Mouse (Mus musculus) MEL (cell line): Measurements from ENCODE around the gene Cep112. TPM values are rescaled to one million over a fixed set of nuclear protein-coding genes. Genes with fewer than 3 reads are reported as not detected.

Source experiments
- DNase-seq: peaks from one replicate; pipeline ENCODE4 v3.0.0; 2011; ENCODE audit warnings: low read depth, low spot score
- H3K27ac ChIP-seq: 2 replicates; pipeline ENCODE4 v1.5.1; 2012; ENCODE audit warnings: low read depth, mild to moderate bottlenecking, control low read depth, low read length, moderate library complexity; ENCODE audit not compliant: control insufficient read depth
- H3K27me3 ChIP-seq, 2 experiments: fragments of 150-350 bp in 1 of 2; sonication (generic) in 1 of 2; 2 replicates each; pipeline ENCODE4 v1.6.1; 2012; ENCODE audit warnings: low read length in 2 of 2, mild to moderate bottlenecking in 2 of 2, improper control_type of control experiment in 1 of 2, moderate library complexity in 1 of 2; ENCODE audit not compliant: insufficient read depth in 2 of 2, control insufficient read depth in 1 of 2
- H3K36me3 ChIP-seq, 2 experiments: 2 replicates each; pipeline ENCODE4 v1.6.1; 2012 to 2014; ENCODE audit warnings: low read length in 2 of 2, improper control_type of control experiment in 1 of 2, inconsistent platforms in 1 of 2, mild to moderate bottlenecking in 1 of 2; ENCODE audit not compliant: insufficient read depth in 2 of 2, control insufficient read depth in 1 of 2
- H3K4me1 ChIP-seq, 2 experiments: fragments of 150-350 bp in 1 of 2; sonication (generic) in 1 of 2; 2 replicates each; pipeline ENCODE4 v1.6.1; 2012; ENCODE audit warnings: low read length in 2 of 2, improper control_type of control experiment in 1 of 2, mild to moderate bottlenecking in 1 of 2; ENCODE audit not compliant: insufficient read depth in 2 of 2, control insufficient read depth in 1 of 2
- H3K4me3 ChIP-seq, 2 experiments: fragments of 150-350 bp in 1 of 2; sonication (generic) in 1 of 2; 2 replicates each; pipeline ENCODE4 v1.5.1; 2012; ENCODE audit warnings: low read depth in 2 of 2, low read length in 2 of 2, mild to moderate bottlenecking in 2 of 2, moderate library complexity in 2 of 2, control low read depth in 1 of 2, improper control_type of control experiment in 1 of 2; ENCODE audit not compliant: control insufficient read depth in 1 of 2, insufficient read depth in 1 of 2
- H3K79me2 ChIP-seq: 2 replicates; pipeline ENCODE4 v1.6.1; 2012; ENCODE audit warnings: mild to moderate bottlenecking, low read length, moderate library complexity; ENCODE audit not compliant: control insufficient read depth, poor library complexity, insufficient read depth
- H3K9ac ChIP-seq: 2 replicates; pipeline ENCODE4 v1.6.1; 2012; ENCODE audit warnings: low read depth, mild to moderate bottlenecking, control low read depth, low read length, moderate library complexity; ENCODE audit not compliant: control insufficient read depth, poor library complexity, severe bottlenecking
- H3K9me3 ChIP-seq: fragments of 150-350 bp; sonication (generic); replicated peaks from 2 replicates; pipeline ENCODE4 v1.6.1; 2012; ENCODE audit warnings: mild to moderate bottlenecking, low read length, improper control_type of control experiment, moderate library complexity; ENCODE audit not compliant: insufficient read depth
- BHLHE40 ChIP-seq: IDR thresholded peaks from 2 replicates; pipeline ENCODE4 v1.6.1; 2012; ENCODE audit warnings: low read depth, mild to moderate bottlenecking, inconsistent platforms, low read length, improper control_type of control experiment, borderline replicate concordance
- CTCF ChIP-seq, 3 experiments: IDR thresholded peaks in 2 of 3; conservative IDR thresholded peaks in 1 of 3; 2 replicates each; pipeline ENCODE4 v1.5.1; 2011 to 2012; ENCODE audit warnings: low read length in 3 of 3, low read depth in 2 of 3, mild to moderate bottlenecking in 2 of 3, improper control_type of control experiment in 1 of 3, inconsistent platforms in 1 of 3, mixed read lengths in 1 of 3, moderate library complexity in 1 of 3; ENCODE audit not compliant: control insufficient read depth in 1 of 3, insufficient read depth in 1 of 3, poor library complexity in 1 of 3, severe bottlenecking in 1 of 3
- ETS1 ChIP-seq: IDR thresholded peaks from 2 replicates; pipeline ENCODE4 v1.6.1; 2012; ENCODE audit warnings: low read depth, mild to moderate bottlenecking, inconsistent platforms, low read length, improper control_type of control experiment, moderate library complexity
- GATA1 ChIP-seq: IDR thresholded peaks from 2 replicates; pipeline ENCODE4 v1.6.1; 2011; ENCODE audit warnings: low read depth, low read length, improper control_type of control experiment
- MAFK ChIP-seq: IDR thresholded peaks from 2 replicates; pipeline ENCODE4 v1.6.1; 2011; ENCODE audit warnings: low read depth, mild to moderate bottlenecking, low read length, improper control_type of control experiment, borderline replicate concordance
- MXI1 ChIP-seq: IDR thresholded peaks from 2 replicates; pipeline ENCODE4 v1.6.1; 2011; ENCODE audit warnings: mild to moderate bottlenecking, low read depth, low read length, improper control_type of control experiment
- MYB ChIP-seq: IDR thresholded peaks from 2 replicates; pipeline ENCODE4 v1.6.1; 2011; ENCODE audit warnings: mild to moderate bottlenecking, low read depth, low read length, improper control_type of control experiment
- MYC ChIP-seq: IDR thresholded peaks from 2 replicates; pipeline ENCODE4 v1.6.1; 2011; ENCODE audit warnings: low read depth, mild to moderate bottlenecking, low read length, improper control_type of control experiment, moderate library complexity
- NRF1 ChIP-seq: IDR thresholded peaks from 2 replicates; pipeline ENCODE4 v1.6.1; 2014; ENCODE audit warnings: low read depth, mild to moderate bottlenecking, inconsistent platforms, low read length, improper control_type of control experiment, moderate library complexity; ENCODE audit not compliant: poor library complexity, insufficient read depth, severe bottlenecking
- POLR2AphosphoS5 ChIP-seq: IDR thresholded peaks from 2 replicates; pipeline ENCODE4 v1.6.1; 2012; ENCODE audit warnings: low read depth, borderline replicate concordance, mild to moderate bottlenecking, inconsistent platforms, low read length, moderate library complexity, mixed read lengths
- RAD21 ChIP-seq: IDR thresholded peaks from 2 replicates; pipeline ENCODE4 v1.6.1; 2011; ENCODE audit warnings: mild to moderate bottlenecking, low read depth, low read length, improper control_type of control experiment
- SIN3A ChIP-seq: IDR thresholded peaks from 2 replicates; pipeline ENCODE4 v1.6.1; 2012; ENCODE audit warnings: low read length, improper control_type of control experiment, inconsistent platforms
- TCF12 ChIP-seq: IDR thresholded peaks from 2 replicates; pipeline ENCODE4 v1.6.1; 2014; ENCODE audit warnings: low read depth, mild to moderate bottlenecking, inconsistent platforms, low read length, improper control_type of control experiment, moderate library complexity
- UBTF ChIP-seq: IDR thresholded peaks from 2 replicates; pipeline ENCODE4 v1.6.1; 2012; ENCODE audit warnings: low read depth, mild to moderate bottlenecking, inconsistent platforms, low read length, improper control_type of control experiment, moderate library complexity, borderline replicate concordance; ENCODE audit not compliant: insufficient read depth
- USF1 ChIP-seq: IDR thresholded peaks from 2 replicates; pipeline ENCODE4 v1.6.1; 2014; ENCODE audit warnings: low read depth, mild to moderate bottlenecking, inconsistent platforms, low read length, improper control_type of control experiment, moderate library complexity
- ZC3H11A ChIP-seq: IDR thresholded peaks from 2 replicates; pipeline ENCODE4 v1.6.1; 2012; ENCODE audit warnings: low read depth, mild to moderate bottlenecking, inconsistent platforms, low read length, improper control_type of control experiment
- ZNF384 ChIP-seq: IDR thresholded peaks from 2 replicates; pipeline ENCODE4 v1.6.1; 2012; ENCODE audit warnings: low read depth, mild to moderate bottlenecking, inconsistent platforms, low read length, improper control_type of control experiment
- polyA plus RNA-seq, 2 experiments: library from polyadenylated mRNA; stranded (reverse) in 1 of 2; unstranded in 1 of 2; fragments of >175 nt in 1 of 2; fragments of >200 nt in 1 of 2; gene quantifications; 2 replicates each; pipeline versions ENCODE4 v1.2.1 to v1.2.4; 2012; ENCODE audit warnings: low replicate concordance in 2 of 2, low read depth in 1 of 2; ENCODE audit not compliant: insufficient read length in 2 of 2, insufficient read depth in 1 of 2, missing spikeins in 1 of 2
- total RNA-seq: library from RNA; depleted of rRNA; stranded (reverse); fragments of 300-350 nt; gene quantifications from 2 replicates; pipeline ENCODE4 v1.2.3, GENCODE M21; 2012

Gene Cep112
- total and polyA plus RNA-seq, 3 experiments = 1.3 TPM; not detected in 2

DNA sequence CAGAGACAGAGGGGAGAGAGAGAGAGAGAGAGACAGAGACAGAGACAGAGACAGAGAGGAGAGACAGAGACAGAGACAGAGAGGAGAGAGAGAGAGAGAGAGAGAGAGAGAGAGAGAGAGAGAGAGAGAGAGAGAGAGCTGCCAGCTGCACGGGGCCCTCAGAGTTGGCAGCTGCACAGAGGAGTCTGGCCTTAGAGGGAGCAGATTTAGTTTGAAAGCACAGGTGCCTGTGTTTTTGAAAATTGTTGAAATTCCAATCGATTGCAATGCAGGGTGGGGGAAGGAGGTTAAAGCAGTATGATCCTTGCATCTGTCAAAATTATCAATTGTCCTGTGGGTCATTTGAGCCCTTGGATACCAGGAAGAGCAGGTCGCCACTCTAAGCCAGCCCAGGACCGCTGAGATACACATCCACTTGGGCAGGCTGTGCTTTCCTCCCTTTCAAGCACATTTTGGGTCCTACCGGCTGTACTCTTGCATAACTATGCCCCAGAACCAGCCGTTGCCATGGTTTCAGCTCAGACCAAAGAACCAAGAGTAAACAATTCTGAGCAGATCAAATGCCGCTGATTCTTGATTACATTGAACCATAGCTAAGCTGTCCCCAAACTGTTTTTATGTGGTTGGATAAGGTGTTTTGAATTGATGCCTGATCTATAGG, 432.8 kb downstream of the Cep112 start:
- Histone ChIP-seq H3K27ac (no peak overlapping the region), H3K9me3 (no peaks in the 10 kb centered on the region; the same call in 1 of the 2 replicates), H3K27me3 (no peaks in the 10 kb centered on the region), H3K4me3 (no peak overlapping the region), H3K9ac (no peak overlapping the region), H3K79me2 (no peaks in the 10 kb centered on the region), H3K36me3 (no peaks in the 10 kb centered on the region), H3K4me1 (no peaks in the 10 kb centered on the region)
- DNase-seq = no peak
- TF ChIP-seq BHLHE40 (no peak), MXI1 (no peak), MAFK (no peak), RAD21 (no peak), NRF1 (no peak)

DNA sequence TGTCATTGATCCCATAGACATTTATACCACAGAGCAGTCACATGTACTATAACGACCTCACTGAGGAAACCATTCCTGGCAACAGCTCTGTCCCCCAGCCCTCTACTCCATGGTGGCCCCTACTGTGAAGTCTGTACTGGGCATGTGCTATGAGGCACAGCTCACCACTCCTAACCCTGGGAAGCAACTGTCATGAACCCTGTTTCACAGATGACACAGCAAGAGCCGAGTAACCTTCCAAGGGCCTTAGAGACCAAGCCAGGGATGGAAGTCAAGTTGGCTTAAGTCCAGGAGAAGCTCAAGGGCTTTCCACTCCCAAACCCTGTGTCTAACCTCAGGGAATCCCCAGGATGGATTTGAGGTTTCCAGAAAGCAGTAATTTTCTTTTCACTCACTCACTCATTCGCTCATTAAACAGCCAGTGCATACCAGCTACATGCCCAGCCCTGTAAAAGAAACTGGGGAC, 433.4 kb downstream of the Cep112 start:
- Histone ChIP-seq H3K27me3 (no peaks in the 10 kb centered on the region), H3K9me3 (no peaks in the 10 kb centered on the region; the same call in 1 of the 2 replicates), H3K27ac (no peak overlapping the region), H3K9ac (no peak overlapping the region), H3K4me1 (no peaks in the 10 kb centered on the region), H3K4me3 (no peak overlapping the region), H3K79me2 (no peaks in the 10 kb centered on the region), H3K36me3 (no peaks in the 10 kb centered on the region)
- no peak for DNase-seq
- TF ChIP-seq MYB (no peak), SIN3A (no peak), MYC (no peak), ZC3H11A (no peak), POLR2AphosphoS5 (no peak), TCF12 (no peak), ETS1 (no peak), MXI1 (no peak), NRF1 (no peak), UBTF (no peak)

DNA sequence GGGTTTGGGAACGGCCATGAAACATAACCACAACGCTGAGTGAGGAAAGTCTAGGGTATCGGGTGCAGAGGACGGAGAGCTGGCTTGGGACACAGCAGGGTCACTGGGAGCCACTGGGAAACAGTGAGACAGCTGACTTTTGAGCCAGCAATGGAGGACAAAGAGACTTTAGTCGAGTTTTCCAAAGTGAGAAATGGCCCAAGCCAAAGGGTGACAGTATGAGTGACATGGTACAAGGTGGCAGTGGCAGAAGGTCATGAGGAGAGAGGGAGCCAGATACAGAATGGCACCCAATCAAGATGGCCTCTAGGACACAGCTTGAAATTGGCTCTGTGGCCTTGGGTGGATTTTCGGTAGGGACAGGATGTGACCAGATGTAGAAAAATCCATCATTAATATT, 433.9 kb downstream of the Cep112 start:
- Histone ChIP-seq H3K4me1 (no peaks in the 10 kb centered on the region), H3K4me3 (no peak overlapping the region), H3K9me3 (no peaks in the 10 kb centered on the region; the same call in 1 of the 2 replicates), H3K79me2 (no peaks in the 10 kb centered on the region), H3K9ac (no peak overlapping the region), H3K27me3 (no peaks in the 10 kb centered on the region), H3K36me3 (no peaks in the 10 kb centered on the region), H3K27ac (no peak overlapping the region)
- TF ChIP-seq ZNF384 (no peak), USF1 (no peak), CTCF (IDR thresholded peaks at IDR 0.05 in 2 of 3, conservative IDR thresholded peaks at IDR 0.05 in 1 of 3; ENCODE audit: control insufficient read depth in 1 of 3, insufficient read depth in 1 of 3, low read depth in 2 of 3, low read length in 3 of 3, poor library complexity in 1 of 3, severe bottlenecking in 1 of 3) (no peak), MYC (no peak), BHLHE40 (no peak), GATA1 (no peak)
- no peak for DNase-seq
